Mouse (Mus musculus) urinary bladder, postnatal 36 days (tissue): ENCODE results near the gene Sidt2.

ENCODE experiments used
- DNase-seq, 2 experiments: peaks; one replicate each; pipeline ENCODE4 v3.0.0; 2022; ENCODE audit warnings: low spot score in 2 of 2, mixed read lengths in 1 of 2

The Sidt2 gene

GRCm38 (mm10) chr9:45955107-45955963 is at the start of gene Sidt2:
TSS of gene Sidt2 (minus strand) at chr9:45955258.
- DNase-seq = peak; percentile 80 to 87

GRCm38 (mm10) chr9:46004529-46004928 is 49.5 kb upstream of the Sidt2 start:
- DNase-seq = no peak

GRCm38 (mm10) chr9:46003729-46004128 is 48.7 kb upstream of the Sidt2 start:
- peak; percentile 79 to 84 for DNase-seq

- no peak for DNase-seq
These were observed 44.0 kb upstream of the Sidt2 start for GRCm38 (mm10) chr9:45999009-45999408.

- peak in 1 of 2 experiments; percentile 73 for DNase-seq
These were observed 30.1 kb upstream of the Sidt2 start for GRCm38 (mm10) chr9:45985229-45985567.

- peak; percentile 84 to 86 for DNase-seq
These were observed 29.6 kb upstream of the Sidt2 start for GRCm38 (mm10) chr9:45984409-45985228.

- peak; percentile 20 to 23 for DNase-seq
These were observed 28.8 kb upstream of the Sidt2 start for GRCm38 (mm10) chr9:45983676-45984408.

GRCm38 (mm10) chr9:45981331-45981730 is 26.3 kb upstream of the Sidt2 start:
- no peak for DNase-seq

GRCm38 (mm10) chr9:45980611-45981010 is 25.6 kb upstream of the Sidt2 start:
- no peak for DNase-seq

GRCm38 (mm10) chr9:45979778-45980177 is 24.7 kb upstream of the Sidt2 start:
- DNase-seq = no peak

- no peak for DNase-seq
These were observed 21.8 kb upstream of the Sidt2 start for GRCm38 (mm10) chr9:45976884-45977283.

- DNase-seq = no peak
These were observed 8.5 kb upstream of the Sidt2 start for GRCm38 (mm10) chr9:45963577-45963976.

- DNase-seq = no peak
These were observed 6.8 kb upstream of the Sidt2 start for GRCm38 (mm10) chr9:45961855-45962254.

GRCm38 (mm10) chr9:45959661-45960060 is 4.6 kb upstream of the Sidt2 start:
- no peak for DNase-seq

- DNase-seq = no peak
These were observed 3.8 kb upstream of the Sidt2 start for GRCm38 (mm10) chr9:45958851-45959250.

- DNase-seq = peak in 1 of 2 experiments; percentile 42
These were observed 3.1 kb upstream of the Sidt2 start for GRCm38 (mm10) chr9:45958023-45958670.

GRCm38 (mm10) chr9:45954294-45955106 is 558 bp downstream of the Sidt2 start:
- peak; percentile 35 to 42 for DNase-seq

GRCm38 (mm10) chr9:45953511-45954293 is 1.4 kb downstream of the Sidt2 start:
- peak; percentile 27 to 52 for DNase-seq

GRCm38 (mm10) chr9:45952890-45953289 is 2.2 kb downstream of the Sidt2 start:
- no peak for DNase-seq

- DNase-seq = no peak
These were observed 3.0 kb downstream of the Sidt2 start for GRCm38 (mm10) chr9:45952057-45952456.
